Mouse (Mus musculus): ENCODE measurements around the gene Prkcz. TPM values are rescaled to one million over a fixed set of nuclear protein-coding genes. Genes with fewer than 3 reads are reported as not detected.
"Not testable (repeated sequence)": the region's sequence is repeated elsewhere in the genome, so short reads cannot be mapped to it uniquely, and the experiment has no call there.

The Prkcz gene
- polyA plus RNA-seq, 1 experiment from 2014 or later: 12.4 TPM

- H3K4me3 ChIP-seq; H3K9me3 ChIP-seq; ATAC-seq (ENCODE audit: insufficient number of reproducible peaks, insufficient read depth, low FRiP score, low TSS enrichment, low read depth); H3K4me2 ChIP-seq; H3K4me1 ChIP-seq; H3K36me3 ChIP-seq; H3K9ac ChIP-seq; H3K27me3 ChIP-seq; H3K27ac ChIP-seq: not testable (repeated sequence)
- 85% methylated on average over 11 of the region's 11 CpGs for WGBS
These were observed 32.8 kb downstream of the Prkcz start for GRCm38 (mm10) chr4:155328385-155328784.

GRCm38 (mm10) chr4:155325773-155326172 lies 35.4 kb downstream of the Prkcz start:
- no peak overlapping the region for H3K9ac ChIP-seq
- H3K9me3 ChIP-seq: no peaks in the 10 kb centered on the region
- H3K27ac ChIP-seq: no peak overlapping the region
- no peak for ATAC-seq (ENCODE audit: insufficient number of reproducible peaks, insufficient read depth, low FRiP score, low TSS enrichment, low read depth)
- no peak overlapping the region for H3K4me3 ChIP-seq
- 36% methylated on average over 5 of the region's 5 CpGs for WGBS
- no peak overlapping the region for H3K4me2 ChIP-seq
- H3K27me3 ChIP-seq: no peaks in the 10 kb centered on the region
- no peaks in the 10 kb centered on the region for H3K36me3 ChIP-seq
- 0 out of 2 replicates have a peak, but pooled peaks cover 2% of the 10 kb centered on the region for H3K4me1 ChIP-seq

GRCm38 (mm10) chr4:155324511-155324910 lies 36.6 kb downstream of the Prkcz start:
- Histone ChIP-seq H3K27me3 (no peaks in the 10 kb centered on the region), H3K36me3 (no peaks in the 10 kb centered on the region), H3K4me1 (0 out of 2 replicates have a peak, but pooled peaks cover 4% of the 10 kb centered on the region), H3K9ac (0 out of 2 replicates have a peak overlapping the region, but pooled peaks have one; percentile 4), H3K9me3 (no peaks in the 10 kb centered on the region), H3K27ac (no peak overlapping the region), H3K4me2 (no peak overlapping the region), H3K4me3 (no peak overlapping the region)
- 46% methylated on average over 8 of the region's 8 CpGs for WGBS
- no peak for ATAC-seq (ENCODE audit: insufficient number of reproducible peaks, insufficient read depth, low FRiP score, low TSS enrichment, low read depth)

GRCm38 (mm10) chr4:155323081-155323795 lies 37.9 kb downstream of the Prkcz start:
- H3K9me3 ChIP-seq: no peaks in the 10 kb centered on the region
- H3K4me2 ChIP-seq: no peak overlapping the region
- WGBS: 72% methylated on average over 3 of the region's 3 CpGs
- no peak overlapping the region for H3K4me3 ChIP-seq
- no peak for ATAC-seq (ENCODE audit: insufficient number of reproducible peaks, insufficient read depth, low FRiP score, low TSS enrichment, low read depth)
- H3K27ac ChIP-seq: no peak overlapping the region
- H3K27me3 ChIP-seq: no peaks in the 10 kb centered on the region
- H3K4me1 ChIP-seq: 0 out of 2 replicates have a peak, but pooled peaks cover 4% of the 10 kb centered on the region
- no peak overlapping the region for H3K9ac ChIP-seq
- no peaks in the 10 kb centered on the region for H3K36me3 ChIP-seq

GRCm38 (mm10) chr4:155320281-155321244 lies 40.6 kb downstream of the Prkcz start:
- H3K27ac ChIP-seq: no peak overlapping the region
- 53% methylated on average over 15 of the region's 15 CpGs for WGBS
- H3K36me3 ChIP-seq: no peaks in the 10 kb centered on the region
- no peak overlapping the region for H3K4me2 ChIP-seq
- H3K9ac ChIP-seq: no peak overlapping the region
- no peak; the same call in 1 of the 2 replicates for ATAC-seq (ENCODE audit: insufficient number of reproducible peaks, insufficient read depth, low FRiP score, low TSS enrichment, low read depth)
- 0 out of 2 replicates have a peak, but pooled peaks cover 4% of the 10 kb centered on the region for H3K4me1 ChIP-seq
- no peak overlapping the region for H3K4me3 ChIP-seq
- no peaks in the 10 kb centered on the region for H3K27me3 ChIP-seq
- no peaks in the 10 kb centered on the region for H3K9me3 ChIP-seq

- no peak overlapping the region for H3K4me3 ChIP-seq
- no peak overlapping the region for H3K4me2 ChIP-seq
- 44% methylated on average over 2 of the region's 2 CpGs for WGBS
- no peaks in the 10 kb centered on the region for H3K36me3 ChIP-seq
- H3K27me3 ChIP-seq: no peaks in the 10 kb centered on the region
- 0 out of 2 replicates have a peak, but pooled peaks cover 4% of the 10 kb centered on the region for H3K4me1 ChIP-seq
- H3K9me3 ChIP-seq: no peaks in the 10 kb centered on the region
- no peak for ATAC-seq (ENCODE audit: insufficient number of reproducible peaks, insufficient read depth, low FRiP score, low TSS enrichment, low read depth)
- no peak overlapping the region for H3K27ac ChIP-seq
- no peak overlapping the region for H3K9ac ChIP-seq
These were observed 42.9 kb downstream of the Prkcz start for GRCm38 (mm10) chr4:155318266-155318665.

- no peaks in the 10 kb centered on the region for H3K27me3 ChIP-seq
- no peak overlapping the region for H3K4me3 ChIP-seq
- H3K27ac ChIP-seq: no peak overlapping the region
- H3K9me3 ChIP-seq: no peaks in the 10 kb centered on the region
- no peak overlapping the region for H3K4me2 ChIP-seq
- no peaks in the 10 kb centered on the region for H3K4me1 ChIP-seq
- no peak overlapping the region for H3K9ac ChIP-seq
- no peaks in the 10 kb centered on the region for H3K36me3 ChIP-seq
- ATAC-seq (ENCODE audit: insufficient number of reproducible peaks, insufficient read depth, low FRiP score, low TSS enrichment, low read depth): no peak
- WGBS: 92% methylated on average over 3 of the region's 3 CpGs
These were observed 46.1 kb downstream of the Prkcz start for GRCm38 (mm10) chr4:155315031-155315430.

- peaks cover 21% of the 10 kb centered on the region for H3K4me1 ChIP-seq
- H3K4me2 ChIP-seq: peak overlapping the region; percentile 42; the same call in 1 of the 2 replicates
- no peak for ATAC-seq (ENCODE audit: insufficient number of reproducible peaks, insufficient read depth, low FRiP score, low TSS enrichment, low read depth)
- peak overlapping the region; percentile 59; the same call in 1 of the 2 replicates for H3K9ac ChIP-seq
- H3K27me3 ChIP-seq: no peaks in the 10 kb centered on the region
- H3K36me3 ChIP-seq: no peaks in the 10 kb centered on the region
- WGBS: 91% methylated on average over 12 of the region's 12 CpGs
- no peak overlapping the region for H3K4me3 ChIP-seq
- no peak overlapping the region for H3K27ac ChIP-seq
- H3K9me3 ChIP-seq: no peaks in the 10 kb centered on the region
These were observed 52.5 kb downstream of the Prkcz start for GRCm38 (mm10) chr4:155308679-155309078.

GRCm38 (mm10) chr4:155308068-155308467 lies 53.1 kb downstream of the Prkcz start:
- H3K4me3 ChIP-seq: peak overlapping the region; percentile 9; the same call in 1 of the 2 replicates
- H3K4me1 ChIP-seq: peaks cover 21% of the 10 kb centered on the region
- WGBS: 0% methylated on average over 11 of the region's 11 CpGs

GRCm38 (mm10) chr4:155307591-155307990 lies 53.6 kb downstream of the Prkcz start:
- ATAC-seq (ENCODE audit: insufficient number of reproducible peaks, insufficient read depth, low FRiP score, low TSS enrichment, low read depth): no peak
- H3K27ac ChIP-seq: peak overlapping the region; percentile 72
- H3K27me3 ChIP-seq: no peaks in the 10 kb centered on the region
- peak overlapping the region; percentile 42 for H3K4me2 ChIP-seq
- 79% methylated on average over 5 of the region's 5 CpGs for WGBS
- H3K9me3 ChIP-seq: no peaks in the 10 kb centered on the region
- H3K36me3 ChIP-seq: no peaks in the 10 kb centered on the region
- H3K9ac ChIP-seq: peak overlapping the region; percentile 59
- peaks cover 21% of the 10 kb centered on the region for H3K4me1 ChIP-seq
- peak overlapping the region; percentile 9; the same call in 1 of the 2 replicates for H3K4me3 ChIP-seq

More at GRCm38 (mm10) chr4:155308068-155308467, 53.1 kb downstream of the Prkcz start:
- peak overlapping the region; percentile 42 for H3K4me2 ChIP-seq
- peak overlapping the region; percentile 59 for H3K9ac ChIP-seq
- peak overlapping the region; percentile 72 for H3K27ac ChIP-seq
- no peaks in the 10 kb centered on the region for H3K27me3 ChIP-seq
- H3K36me3 ChIP-seq: no peaks in the 10 kb centered on the region
- peak; percentile 74 for ATAC-seq (ENCODE audit: insufficient number of reproducible peaks, insufficient read depth, low FRiP score, low TSS enrichment, low read depth)
- H3K9me3 ChIP-seq: no peaks in the 10 kb centered on the region
